Mouse (Mus musculus) embryonic facial prominence, embryonic 14.5 days (tissue): ENCODE measurements around the gene Mrgpra2b. TPM values are rescaled to one million over a fixed set of nuclear protein-coding genes. Genes with fewer than 3 reads are reported as not detected.
"Not testable (repeated sequence)": the region's sequence is repeated elsewhere in the genome, so short reads cannot be mapped to it uniquely, and the experiment has no call there.

ENCODE experiments used
- ATAC-seq: fragments of 200-750 bp; cut with Nextera tagmentation; 2 replicates; pipeline ENCODE4 v1.8.0; 2017; ENCODE audit warnings: low read depth, moderate number of reproducible peaks, moderate TSS enrichment
- DNase-seq: peaks from one replicate; pipeline ENCODE4 v3.0.0-alpha.2; 2015; ENCODE audit warnings: low spot score
- H3K27ac ChIP-seq: fragments of 300-500 bp; sonication (generic); replicated peaks from 2 replicates; pipeline ENCODE4 v1.5.1; 2014; ENCODE audit warnings: low read depth, mild to moderate bottlenecking, low read length, moderate library complexity
- H3K27me3 ChIP-seq: fragments of 300-500 bp; sonication (generic); replicated peaks from 2 replicates; pipeline ENCODE4 v1.6.1; 2014; ENCODE audit warnings: low read length; ENCODE audit not compliant: control insufficient read depth, insufficient read depth
- H3K36me3 ChIP-seq: fragments of 300-500 bp; sonication (generic); 2 replicates; pipeline ENCODE4 v1.6.1; 2014; ENCODE audit warnings: low read length, mixed read lengths; ENCODE audit not compliant: control insufficient read depth, insufficient read depth
- H3K4me1 ChIP-seq: fragments of 300-500 bp; sonication (generic); 2 replicates; pipeline ENCODE4 v1.6.1; 2014; ENCODE audit warnings: antibody characterized with exemption, low read length; ENCODE audit not compliant: control insufficient read depth, insufficient read depth
- H3K4me2 ChIP-seq: fragments of 300-500 bp; sonication (generic); 2 replicates; pipeline ENCODE4 v1.6.1; 2014; ENCODE audit warnings: low read depth, mild to moderate bottlenecking, low read length, moderate library complexity, mixed read lengths
- H3K4me3 ChIP-seq: fragments of 300-500 bp; sonication (generic); 2 replicates; pipeline ENCODE4 v1.5.1; 2014; ENCODE audit warnings: low read depth, mild to moderate bottlenecking, low read length
- H3K9ac ChIP-seq: fragments of 300-500 bp; sonication (generic); 2 replicates; pipeline ENCODE4 v1.6.1; 2014; ENCODE audit warnings: low read depth, mild to moderate bottlenecking, low read length, moderate library complexity, mixed read lengths
- H3K9me3 ChIP-seq: fragments of 300-500 bp; sonication (generic); 2 replicates; pipeline ENCODE4 v1.6.1; 2016; ENCODE audit warnings: low read length; ENCODE audit not compliant: control insufficient read depth
- WGBS: fragments of 180-500 bp; shearing (Covaris S2); extraction: QIAGEN DNeasy Blood & Tissue Kit; methylation state at CpG from one replicate; pipeline ENCODE4 v1.1.7; 2014; 5-methylcytosine and 5-hydroxymethylcytosine counted together
- polyA plus RNA-seq: library from polyadenylated mRNA; unstranded; fragments of >200 nt; fragmentation: Nextera tagmentation; extraction: Ambion mirVana; gene quantifications from 2 replicates; pipeline ENCODE4 v1.2.1, GENCODE M21; 2014

The Mrgpra2b gene
- polyA plus RNA-seq, 1 experiment from 2014 or later = not detected

DNA sequence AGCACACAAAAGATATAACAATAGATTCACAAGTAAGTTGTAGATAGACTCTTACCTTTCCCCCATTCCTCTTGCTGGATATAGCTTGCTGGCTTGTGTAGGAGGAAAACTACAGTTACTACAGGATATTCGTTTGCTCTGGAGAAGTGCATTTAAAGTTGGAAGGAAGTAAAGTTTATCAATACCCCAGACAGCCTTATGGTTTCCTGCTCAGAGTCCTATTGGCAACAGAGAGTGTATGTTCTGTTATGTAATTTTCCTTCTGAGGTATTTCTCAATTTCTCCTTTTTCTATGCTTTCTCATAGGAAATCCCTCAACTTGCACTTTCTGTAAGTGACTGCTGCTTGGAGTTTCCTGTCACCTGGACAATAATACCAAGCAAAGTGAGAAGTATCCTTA, 76.6 kb downstream of the Mrgpra2b start, which contains the start of gene Mrgpra2a:
Gene Mrgpra2a (minus strand): TSS at position 125 of the 400 bp plus-strand sequence.
- not testable (repeated sequence) for ATAC-seq, H3K27me3 ChIP-seq
- WGBS = no CpG with 5 or more reads among the region's 1 CpGs

DNA sequence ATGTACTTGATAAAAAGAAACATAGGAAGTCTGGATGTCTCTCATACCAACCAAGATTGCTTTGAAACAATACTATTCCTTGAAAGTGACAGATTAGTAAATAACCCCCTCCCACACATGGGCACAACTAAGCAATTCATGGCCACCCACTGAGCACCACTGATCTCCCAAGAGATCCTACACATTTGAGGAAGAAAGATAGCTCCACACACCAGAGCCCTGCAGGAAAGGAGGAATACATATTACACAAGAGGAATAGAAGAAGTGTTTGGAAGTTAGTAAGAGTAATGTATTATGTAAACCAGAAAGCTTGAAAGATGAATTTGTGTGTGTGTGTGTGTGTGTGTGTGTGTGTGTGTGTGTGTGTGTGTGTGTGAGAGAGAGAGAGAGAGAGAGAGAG, 82.9 kb downstream of the Mrgpra2b start:
- H3K27ac ChIP-seq, DNase-seq, H3K9ac ChIP-seq, H3K36me3 ChIP-seq, H3K4me3 ChIP-seq, H3K27me3 ChIP-seq, ATAC-seq, H3K4me1 ChIP-seq, H3K9me3 ChIP-seq, H3K4me2 ChIP-seq: not testable (repeated sequence)

More for the DNA sequence above, 76.6 kb downstream of the Mrgpra2b start, which contains the start of gene Mrgpra2a:
- not testable (repeated sequence) for H3K4me3 ChIP-seq, H3K36me3 ChIP-seq, H3K4me2 ChIP-seq, DNase-seq, H3K9ac ChIP-seq, H3K27ac ChIP-seq, H3K4me1 ChIP-seq, H3K9me3 ChIP-seq

DNA sequence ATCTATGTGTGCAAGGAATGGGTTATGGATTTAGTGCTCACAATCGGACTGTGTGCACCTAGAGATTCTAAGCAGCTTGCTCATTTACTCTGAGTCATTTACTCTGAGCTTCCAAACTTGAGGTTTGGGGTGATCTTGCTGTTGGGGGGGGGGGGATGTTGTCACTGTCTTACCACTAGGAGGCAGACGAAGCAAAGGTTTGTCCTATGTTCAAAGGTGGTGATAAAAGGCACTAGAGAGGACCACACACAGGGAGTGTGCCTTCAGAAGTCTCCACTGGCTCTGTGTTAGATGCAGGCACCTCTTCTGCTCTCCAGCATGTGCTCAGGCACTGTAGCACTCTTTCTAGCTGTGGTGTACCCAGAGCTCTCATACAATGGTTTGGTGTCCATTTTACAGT, 92.2 kb downstream of the Mrgpra2b start:
- H3K27ac ChIP-seq, H3K4me2 ChIP-seq, DNase-seq, H3K4me1 ChIP-seq, ATAC-seq, H3K36me3 ChIP-seq, H3K9me3 ChIP-seq, H3K4me3 ChIP-seq, H3K9ac ChIP-seq, H3K27me3 ChIP-seq: not testable (repeated sequence)
- WGBS = 44% methylated on average over 1 of the region's 2 CpGs

DNA sequence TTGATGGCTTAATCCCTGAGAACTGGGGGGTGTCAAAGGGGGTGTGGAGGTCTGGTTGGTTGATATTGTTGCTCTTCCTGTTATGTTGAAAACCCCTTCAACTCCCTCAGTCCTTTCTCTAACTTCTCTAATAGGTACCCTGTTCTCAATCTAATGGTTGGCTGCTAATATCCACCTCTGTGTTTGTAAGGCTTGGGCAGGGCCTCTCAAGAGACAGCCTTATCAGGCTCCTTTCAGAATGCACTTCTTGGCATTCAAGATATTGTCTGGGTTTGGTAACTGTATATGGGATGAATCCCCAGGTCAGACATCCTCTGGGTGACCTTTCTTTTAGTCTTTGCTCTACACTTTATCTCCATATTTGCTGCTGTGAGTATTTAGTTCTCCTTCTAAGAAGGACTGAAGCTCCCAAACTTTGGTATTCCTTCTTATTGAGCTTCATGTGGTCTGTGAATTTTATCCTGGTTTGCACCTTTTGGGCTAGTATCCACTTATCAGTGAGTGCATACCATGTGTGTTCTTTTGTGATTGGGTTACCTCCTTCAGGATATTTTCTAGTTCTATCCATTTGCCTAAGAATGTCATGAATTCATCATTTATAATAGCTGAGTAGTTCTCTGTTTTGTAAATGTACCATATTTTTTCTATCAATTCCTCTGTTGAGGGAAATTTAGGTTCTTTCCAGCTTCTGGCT, 100.7 kb downstream of the Mrgpra2b start:
- not testable (repeated sequence) for H3K4me1 ChIP-seq, H3K27me3 ChIP-seq, H3K27ac ChIP-seq, H3K36me3 ChIP-seq, H3K9me3 ChIP-seq, H3K9ac ChIP-seq, H3K4me3 ChIP-seq, ATAC-seq, DNase-seq, H3K4me2 ChIP-seq

Other genes starting within 250 kb of the Mrgpra2b start
- gene Mrgpra1, start 174.6 kb downstream of the Mrgpra2b start, polyA plus RNA-seq = 0.15 and 0.20 TPM in 2 replicates
- gene Mrgpra2a, start 76.7 kb downstream of the Mrgpra2b start, polyA plus RNA-seq = 0.14 TPM in 1 of 2 replicates, not detected in the other
- gene Mrgpra3, start 72.5 kb upstream of the Mrgpra2b start, polyA plus RNA-seq = not detected in 2 replicates